Mouse (Mus musculus) E14TG2a.4 (cell line): ENCODE data around the gene Slc1a4.

Experiments
- CTCF ChIP-seq: conservative IDR thresholded peaks from 2 replicates; pipeline ENCODE4 v1.5.1; 2014; ENCODE audit warnings: low read length
- NANOG ChIP-seq: IDR thresholded peaks from 2 replicates; pipeline ENCODE4 v1.6.1; 2014; ENCODE audit warnings: borderline replicate concordance, low read length, mixed read lengths
- POU5F1 ChIP-seq: IDR thresholded peaks from 2 replicates; pipeline ENCODE4 v1.6.1; 2014; ENCODE audit warnings: low read length, borderline replicate concordance

DNA sequence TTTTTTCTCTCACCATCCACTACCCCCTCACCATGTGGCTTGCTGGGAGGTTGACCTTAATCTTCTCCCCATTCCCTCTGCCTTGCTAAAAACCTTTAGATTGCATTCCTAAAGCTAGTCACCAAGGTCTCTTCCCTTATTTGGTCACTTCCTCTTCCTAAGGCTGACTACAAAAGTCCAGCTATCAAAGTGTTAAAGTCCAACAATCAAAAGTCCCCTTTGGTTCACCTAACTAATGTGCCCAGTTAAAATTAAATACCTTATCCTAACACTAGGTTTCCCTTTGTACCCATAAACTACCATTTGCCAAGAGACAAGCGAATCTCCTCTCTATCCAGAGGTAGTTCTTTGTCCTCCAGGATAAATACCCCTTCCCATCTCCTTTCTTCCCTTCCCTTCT lies 33.9 kb upstream of the Slc1a4 start:
- TF ChIP-seq CTCF (no peak), POU5F1 (no peak), NANOG (no peak)
